Mouse (Mus musculus) liver, adult 2 months (tissue): ENCODE measurements around the gene Rtp4.

Source experiments
- CTCF ChIP-seq: fragments of 200-500 bp; IDR thresholded peaks from 2 replicates; pipeline ENCODE4 v1.5.1; 2011; ENCODE audit warnings: low read depth, low read length, control low read depth
- POLR2A ChIP-seq: fragments of 200-500 bp; IDR thresholded peaks from 2 replicates; pipeline ENCODE4 v1.6.1; 2011; ENCODE audit warnings: low read length, control low read depth; ENCODE audit not compliant: insufficient read depth; ENCODE audit errors: extremely low read depth

DNA sequence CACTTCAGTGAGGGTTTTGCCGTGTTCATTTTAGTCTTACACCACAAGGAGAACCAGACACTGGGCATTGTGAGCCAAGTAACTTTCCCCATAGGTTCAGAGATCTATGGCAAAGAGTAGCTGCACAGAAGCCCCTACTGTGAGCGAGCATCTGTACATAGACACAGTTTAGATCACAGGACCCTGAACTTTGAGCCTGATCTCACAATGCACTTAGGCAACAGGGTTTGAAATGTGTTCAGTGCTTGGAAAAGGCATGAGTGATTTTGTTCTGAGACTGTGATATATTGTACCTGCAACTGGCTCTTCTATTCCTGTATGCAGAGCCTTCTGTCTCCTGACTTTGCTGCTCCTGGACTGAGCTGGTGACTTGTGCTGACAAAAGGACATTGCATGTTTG is 18.8 kb upstream of the Rtp4 start:
- TF ChIP-seq CTCF (no peak), POLR2A (no peak)
